Mouse (Mus musculus) hindbrain, embryonic 10.5 days (tissue): ENCODE results near the gene Plpp3. TPM values are rescaled to one million over a fixed set of nuclear protein-coding genes. Genes with fewer than 3 reads are reported as not detected.

ENCODE experiments used
- DNase-seq: peaks from one replicate; pipeline ENCODE4 v3.0.0-alpha.2; 2017; ENCODE audit warnings: low spot score
- H3K27ac ChIP-seq: fragments of 300-500 bp; sonication (generic); 2 replicates; pipeline ENCODE4 v1.5.1; 2016; ENCODE audit warnings: mild to moderate bottlenecking, moderate library complexity
- H3K27me3 ChIP-seq: fragments of 300-500 bp; sonication (generic); 2 replicates; pipeline ENCODE4 v1.6.1; 2016; ENCODE audit warnings: mild to moderate bottlenecking; ENCODE audit not compliant: poor library complexity, insufficient read depth, severe bottlenecking
- H3K36me3 ChIP-seq: fragments of 300-500 bp; sonication (generic); 2 replicates; pipeline ENCODE4 v1.6.1; 2016; ENCODE audit warnings: mild to moderate bottlenecking, moderate library complexity
- H3K4me1 ChIP-seq: fragments of 300-500 bp; sonication (generic); replicated peaks from 2 replicates; pipeline ENCODE4 v1.6.1; 2016; ENCODE audit warnings: mild to moderate bottlenecking
- H3K4me3 ChIP-seq: fragments of 300-500 bp; sonication (generic); 2 replicates; pipeline ENCODE4 v1.5.1; 2016; ENCODE audit warnings: mild to moderate bottlenecking, moderate library complexity
- H3K9me3 ChIP-seq: fragments of 300-500 bp; sonication (generic); 2 replicates; pipeline ENCODE4 v1.6.1; 2016; ENCODE audit warnings: mild to moderate bottlenecking, moderate library complexity
- WGBS: fragments of 180-500 bp; shearing (Covaris S2); methylation state at CpG from one replicate; pipeline ENCODE4 v1.1.7; 2016; 5-methylcytosine and 5-hydroxymethylcytosine counted together
- polyA plus RNA-seq: library from polyadenylated mRNA; unstranded; fragments of >200 nt; fragmentation: Nextera tagmentation; extraction: Ambion mirVana; gene quantifications from 2 replicates; pipeline ENCODE4 v1.2.1, GENCODE M21; 2016

Gene Plpp3
- polyA plus RNA-seq = 63.4 and 63.8 TPM in 2 replicates

DNA sequence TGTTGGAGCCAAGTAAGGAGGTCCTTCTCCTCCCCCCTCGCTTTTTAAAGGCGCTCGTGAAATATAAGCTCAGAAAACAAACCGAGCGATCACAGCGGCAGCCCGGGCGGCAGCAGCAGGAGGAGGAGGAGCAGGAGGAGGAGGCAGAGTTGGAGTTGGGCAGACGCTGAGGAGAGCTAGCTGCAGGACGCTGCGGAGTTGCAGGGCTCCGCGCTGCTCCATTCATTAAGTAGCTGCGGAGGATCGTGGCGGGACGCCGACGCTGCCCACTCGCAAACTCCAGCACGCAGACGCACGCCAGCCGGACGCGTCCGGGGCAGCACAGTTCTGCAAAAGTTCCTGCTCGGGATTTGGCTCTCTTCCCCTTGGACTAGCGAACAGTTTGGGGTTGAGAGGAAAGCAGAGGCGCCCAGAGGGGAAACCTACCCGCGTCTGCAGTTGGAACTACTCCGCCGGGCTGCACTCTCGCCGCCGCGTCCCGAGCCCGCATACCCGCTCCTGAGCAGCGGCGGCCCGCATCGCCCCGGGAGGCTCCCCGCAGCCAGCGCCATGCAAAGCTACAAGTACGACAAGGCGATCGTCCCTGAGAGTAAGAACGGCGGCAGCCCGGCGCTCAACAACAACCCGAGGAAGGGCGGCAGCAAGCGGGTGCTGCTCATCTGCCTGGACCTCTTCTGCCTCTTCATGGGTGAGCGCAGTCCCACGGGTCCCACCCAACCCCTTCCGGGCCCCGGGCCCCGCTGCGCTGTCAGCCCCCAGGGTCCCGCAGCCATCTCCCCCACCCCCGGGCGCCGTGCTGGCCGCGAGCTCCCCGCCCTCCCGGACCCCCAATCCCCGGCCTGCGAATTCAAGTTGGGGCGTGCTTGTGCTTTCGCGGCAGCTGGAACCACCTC, at the start of gene Plpp3:
Gene Plpp3, plus strand, starts transcription at position 72 of the 893 bp plus-strand sequence.
- H3K27ac ChIP-seq = peak within 1 kb of the TSS; percentile 98
- 0 out of 2 replicates have a peak, but pooled peaks cover 7% of the 10 kb centered on the region for H3K27me3 ChIP-seq
- peaks cover 32% of the 10 kb centered on the region for H3K4me1 ChIP-seq
- DNase-seq = peak; percentile 88
- peaks cover 17% of the 10 kb centered on the region for H3K36me3 ChIP-seq
- peak within 1 kb of the TSS; percentile 98 for H3K4me3 ChIP-seq
- H3K9me3 ChIP-seq = no peaks in the 10 kb centered on the region
- WGBS = under 1% methylated on average over 77 of the region's 77 CpGs

GRCm38 (mm10) chr4:105107943-105108640, 49.1 kb upstream of the Plpp3 start:
- peaks cover 20% of the 10 kb centered on the region for H3K4me1 ChIP-seq
- H3K27ac ChIP-seq = no peak overlapping the region
- peaks cover 31% of the 10 kb centered on the region for H3K27me3 ChIP-seq
- H3K4me3 ChIP-seq = no peak overlapping the region
- 66% methylated on average over 12 of the region's 12 CpGs for WGBS
- H3K9me3 ChIP-seq = no peaks in the 10 kb centered on the region
- no peak for DNase-seq
- no peaks in the 10 kb centered on the region for H3K36me3 ChIP-seq

- Histone ChIP-seq H3K27me3 (peaks cover 31% of the 10 kb centered on the region), H3K4me1 (peaks cover 20% of the 10 kb centered on the region), H3K36me3 (no peaks in the 10 kb centered on the region), H3K27ac (no peak overlapping the region; the same call in 1 of the 2 replicates), H3K4me3 (peak overlapping the region; percentile 82), H3K9me3 (no peaks in the 10 kb centered on the region)
- WGBS = 29% methylated on average over 5 of the region's 5 CpGs
- peak; percentile 5 for DNase-seq
Observed at GRCm38 (mm10) chr4:105108641-105109198, 48.4 kb upstream of the Plpp3 start.

DNA sequence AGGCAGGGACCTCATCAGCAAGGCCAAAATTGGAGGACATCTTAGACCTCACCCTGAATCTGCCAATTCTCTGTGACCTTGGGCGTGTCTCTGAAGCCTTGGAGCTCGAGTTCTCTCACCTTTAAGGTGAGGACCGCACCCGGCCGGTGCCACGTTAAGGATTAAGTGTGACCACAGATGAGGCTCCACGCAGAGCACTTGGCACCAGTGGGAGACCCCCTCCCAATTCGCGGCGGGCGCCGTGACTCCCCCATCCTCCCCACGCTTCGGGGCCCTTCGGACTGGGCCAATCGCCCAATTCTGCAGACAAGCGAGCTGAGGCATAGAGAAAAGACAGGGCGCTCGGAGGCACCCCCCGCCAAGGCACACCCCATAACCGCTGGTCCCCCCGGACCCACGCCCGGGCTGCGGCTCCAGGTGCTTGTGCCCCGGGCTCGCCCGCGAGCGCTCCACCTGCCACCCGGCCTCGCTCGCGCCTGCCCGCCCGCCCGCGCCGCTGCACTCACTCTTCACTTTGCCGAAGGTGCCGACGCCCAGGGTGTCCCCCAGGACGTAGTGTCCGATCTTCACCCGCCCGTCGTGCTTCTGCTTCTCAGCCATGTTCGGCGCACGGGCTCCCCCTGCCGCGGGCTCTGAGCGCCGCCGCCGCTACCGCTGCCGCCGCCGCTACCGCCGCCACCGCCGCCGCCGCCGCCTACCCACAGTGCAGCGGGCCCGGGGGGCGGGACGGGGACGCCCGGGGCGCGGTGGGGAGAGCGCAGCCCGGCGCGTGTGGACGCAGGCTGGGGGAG, 47.8 kb upstream of the Plpp3 start, which contains the start of gene Prkaa2:
Gene Prkaa2, minus strand, starts transcription at position 692 of the 791 bp plus-strand sequence.
- Histone ChIP-seq H3K27ac (peak within 1 kb of the TSS; percentile 92), H3K27me3 (peaks cover 31% of the 10 kb centered on the region), H3K4me3 (peak within 1 kb of the TSS; percentile 82), H3K4me1 (peaks cover 20% of the 10 kb centered on the region), H3K9me3 (no peaks in the 10 kb centered on the region), H3K36me3 (no peaks in the 10 kb centered on the region)
- peak; percentile 71 for DNase-seq
- WGBS = under 1% methylated on average over 80 of the region's 80 CpGs

GRCm38 (mm10) chr4:105109990-105110683, 47.0 kb upstream of the Plpp3 start:
- no peak for DNase-seq

GRCm38 (mm10) chr4:105110684-105111035, 46.5 kb upstream of the Plpp3 start:
- Histone ChIP-seq H3K4me1 (peaks cover 20% of the 10 kb centered on the region), H3K27ac (peak overlapping the region; percentile 92)
- WGBS = 58% methylated on average over 4 of the region's 4 CpGs

More at GRCm38 (mm10) chr4:105109990-105110683, 47.0 kb upstream of the Plpp3 start:
- Histone ChIP-seq H3K9me3 (no peaks in the 10 kb centered on the region), H3K4me1 (peaks cover 20% of the 10 kb centered on the region), H3K36me3 (no peaks in the 10 kb centered on the region), H3K4me3 (peak overlapping the region; percentile 82), H3K27ac (peak overlapping the region; percentile 92), H3K27me3 (peaks cover 31% of the 10 kb centered on the region)
- WGBS = 3% methylated on average over 24 of the region's 24 CpGs

DNA sequence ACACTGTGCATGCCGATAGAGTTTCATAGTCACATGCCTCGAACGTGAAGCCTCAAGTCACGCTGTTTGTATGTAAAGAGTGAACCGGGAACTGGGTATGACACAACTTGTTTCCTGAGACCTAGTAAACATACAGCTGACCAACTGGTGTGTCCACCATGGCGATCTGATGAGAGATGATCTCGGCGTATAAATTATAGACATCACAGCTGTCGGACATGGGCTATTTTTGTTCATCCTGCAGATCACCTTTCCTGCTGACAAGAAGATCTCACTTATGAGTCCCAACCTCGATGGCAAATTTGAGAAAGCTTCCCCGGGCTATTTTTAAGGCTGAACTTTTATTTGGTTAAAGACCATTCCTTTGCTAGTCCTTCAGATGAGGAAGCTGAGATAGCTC, 45.4 kb upstream of the Plpp3 start:
- H3K9me3 ChIP-seq = no peaks in the 10 kb centered on the region
- no peaks in the 10 kb centered on the region for H3K36me3 ChIP-seq
- peaks cover 20% of the 10 kb centered on the region for H3K4me1 ChIP-seq
- no peak for DNase-seq
- H3K4me3 ChIP-seq = no peak overlapping the region
- H3K27ac ChIP-seq = no peak overlapping the region
- peaks cover 31% of the 10 kb centered on the region for H3K27me3 ChIP-seq
- WGBS = 90% methylated on average over 11 of the region's 11 CpGs

More at GRCm38 (mm10) chr4:105110684-105111035, 46.5 kb upstream of the Plpp3 start:
- Histone ChIP-seq H3K9me3 (no peaks in the 10 kb centered on the region), H3K36me3 (no peaks in the 10 kb centered on the region), H3K27me3 (peaks cover 31% of the 10 kb centered on the region), H3K4me3 (peak overlapping the region; percentile 82)
- no peak for DNase-seq

DNA sequence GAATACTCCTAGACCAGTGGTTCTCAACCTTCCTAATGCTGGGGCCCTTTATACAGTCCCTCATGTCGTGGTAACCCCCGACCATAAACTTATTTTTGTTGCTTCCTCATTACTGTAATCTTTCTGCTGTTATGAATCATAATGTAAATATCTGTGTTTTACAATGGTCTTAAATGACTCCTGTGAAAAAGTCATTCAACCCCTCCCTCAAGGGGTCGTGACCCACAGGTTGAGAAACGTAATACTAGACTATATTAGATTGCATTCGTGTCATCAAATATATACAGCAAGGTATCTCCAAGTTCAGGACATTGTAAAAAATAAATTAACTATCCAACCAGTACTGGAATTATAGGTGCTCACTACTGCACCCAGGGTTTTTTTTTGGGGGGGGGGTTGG, 44.1 kb upstream of the Plpp3 start:
- Histone ChIP-seq H3K9me3 (no peaks in the 10 kb centered on the region), H3K27me3 (peaks cover 21% of the 10 kb centered on the region), H3K36me3 (no peaks in the 10 kb centered on the region), H3K4me1 (peaks cover 20% of the 10 kb centered on the region), H3K27ac (no peak overlapping the region), H3K4me3 (no peak overlapping the region)
- DNase-seq = no peak
- whole genome bisulfite sequencing = 83% methylated on average over 5 of the region's 5 CpGs

GRCm38 (mm10) chr4:105113468-105113867, 43.7 kb upstream of the Plpp3 start:
- peaks cover 16% of the 10 kb centered on the region for H3K27me3 ChIP-seq
- WGBS = 93% methylated on average over 3 of the region's 3 CpGs
- DNase-seq = no peak

GRCm38 (mm10) chr4:105121081-105121480, 36.1 kb upstream of the Plpp3 start:
- Histone ChIP-seq H3K4me1 (no peaks in the 10 kb centered on the region), H3K36me3 (no peaks in the 10 kb centered on the region), H3K9me3 (no peaks in the 10 kb centered on the region), H3K27me3 (no peaks in the 10 kb centered on the region), H3K4me3 (no peak overlapping the region), H3K27ac (no peak overlapping the region)
- DNase-seq = no peak
- 72% methylated on average over 6 of the region's 6 CpGs for WGBS

More at GRCm38 (mm10) chr4:105113468-105113867, 43.7 kb upstream of the Plpp3 start:
- no peak overlapping the region for H3K4me3 ChIP-seq
- H3K4me1 ChIP-seq = peaks cover 20% of the 10 kb centered on the region
- no peaks in the 10 kb centered on the region for H3K36me3 ChIP-seq
- no peak overlapping the region for H3K27ac ChIP-seq
- H3K9me3 ChIP-seq = no peaks in the 10 kb centered on the region

DNA sequence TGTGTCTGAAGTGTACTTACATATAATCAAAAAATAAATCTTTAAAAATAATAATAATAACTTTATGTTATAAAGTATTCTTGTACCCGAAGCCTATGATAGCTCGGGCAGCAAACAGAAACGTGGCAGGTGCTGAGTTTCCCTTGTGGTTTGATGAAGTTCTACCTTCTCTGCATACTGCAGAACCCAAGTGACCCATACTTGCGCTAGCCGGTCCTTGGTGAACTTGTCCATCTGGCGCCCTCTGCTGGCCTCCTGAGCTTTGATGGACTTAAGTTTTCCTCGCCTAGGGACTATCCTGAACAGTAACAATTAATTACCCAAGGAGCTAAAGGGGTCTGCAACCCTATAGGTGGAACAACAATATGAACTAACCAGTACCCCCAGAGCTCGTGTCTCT, 34.7 kb upstream of the Plpp3 start:
- no peaks in the 10 kb centered on the region for H3K27me3 ChIP-seq
- no peak overlapping the region for H3K4me3 ChIP-seq
- no peaks in the 10 kb centered on the region for H3K9me3 ChIP-seq
- WGBS = 50% methylated on average over 8 of the region's 8 CpGs
- H3K4me1 ChIP-seq = no peaks in the 10 kb centered on the region
- H3K27ac ChIP-seq = no peak overlapping the region
- no peaks in the 10 kb centered on the region for H3K36me3 ChIP-seq
- peak; percentile 61 for DNase-seq
